Mouse (Mus musculus): ENCODE measurements around the gene Bag6. TPM values are rescaled to one million over a fixed set of nuclear protein-coding genes. Genes with fewer than 3 reads are reported as not detected.
A peak's percentile ranks its signal among the peaks of the same experiment; 100 is the strongest.

Bag6 gene
- polyA plus RNA-seq, 1 experiment from 2014 or later: 75.5 TPM

GRCm38 (mm10) chr17:35096597-35096996 is 38.4 kb upstream of the Bag6 start:
- no peaks in the 10 kb centered on the region for H3K27me3 ChIP-seq (replicated peaks; ENCODE audit: control insufficient read depth, insufficient read depth, low read length)
- 91% methylated on average over 12 of the region's 12 CpGs for WGBS
- H3K4me1 ChIP-seq (replicated peaks; ENCODE audit: control insufficient read depth, insufficient read depth, low read length): no peaks in the 10 kb centered on the region
- no peak overlapping the region for H3K27ac ChIP-seq (ENCODE audit: low read depth)
- ATAC-seq (replicated peaks; ENCODE audit: low FRiP score, low TSS enrichment, low read depth) (no peak), DNase-seq (ENCODE audit: low spot score) (no peak)
- no peak overlapping the region for H3K4me3 ChIP-seq (ENCODE audit: low read depth, low read length)
- peaks cover 92% of the 10 kb centered on the region for H3K36me3 ChIP-seq (ENCODE audit: control insufficient read depth, insufficient read depth, low read length)
- no peaks in the 10 kb centered on the region for H3K9me3 ChIP-seq (ENCODE audit: control insufficient read depth, low read length)
- H3K4me2 ChIP-seq (ENCODE audit: low read length): no peak overlapping the region
- no peak overlapping the region for H3K9ac ChIP-seq (ENCODE audit: low read length)

GRCm38 (mm10) chr17:35097164-35097655 is 37.8 kb upstream of the Bag6 start:
- Histone ChIP-seq H3K27ac (ENCODE audit: low read depth) (no peak overlapping the region), H3K4me3 (ENCODE audit: low read depth, low read length) (no peak overlapping the region), H3K4me1 (replicated peaks; ENCODE audit: control insufficient read depth, insufficient read depth, low read length) (no peaks in the 10 kb centered on the region), H3K27me3 (replicated peaks; ENCODE audit: control insufficient read depth, insufficient read depth, low read length) (no peaks in the 10 kb centered on the region), H3K4me2 (ENCODE audit: low read length) (no peak overlapping the region), H3K36me3 (ENCODE audit: control insufficient read depth, insufficient read depth, low read length) (peaks cover 94% of the 10 kb centered on the region), H3K9me3 (ENCODE audit: control insufficient read depth, low read length) (no peaks in the 10 kb centered on the region), H3K9ac (ENCODE audit: low read length) (no peak overlapping the region)
- ATAC-seq (replicated peaks; ENCODE audit: low FRiP score, low TSS enrichment, low read depth) (no peak), DNase-seq (ENCODE audit: low spot score) (no peak)
- WGBS: 91% methylated on average over 12 of the region's 12 CpGs

- peaks cover 78% of the 10 kb centered on the region for H3K36me3 ChIP-seq (ENCODE audit: control insufficient read depth, insufficient read depth, low read length)
- H3K4me2 ChIP-seq (ENCODE audit: low read length): no peak overlapping the region
- peaks cover 5% of the 10 kb centered on the region for H3K4me1 ChIP-seq (replicated peaks; ENCODE audit: control insufficient read depth, insufficient read depth, low read length)
- 61% methylated on average over 10 of the region's 10 CpGs for WGBS
- H3K9ac ChIP-seq (ENCODE audit: low read length): no peak overlapping the region
- ATAC-seq (replicated peaks; ENCODE audit: low FRiP score, low TSS enrichment, low read depth) (peak; percentile 40), DNase-seq (ENCODE audit: low spot score) (no peak)
- H3K27me3 ChIP-seq (replicated peaks; ENCODE audit: control insufficient read depth, insufficient read depth, low read length): no peaks in the 10 kb centered on the region
- no peak overlapping the region for H3K4me3 ChIP-seq (ENCODE audit: low read depth, low read length)
- no peaks in the 10 kb centered on the region for H3K9me3 ChIP-seq (ENCODE audit: control insufficient read depth, low read length)
- H3K27ac ChIP-seq (ENCODE audit: low read depth): no peak overlapping the region
These were observed 34.7 kb upstream of the Bag6 start for GRCm38 (mm10) chr17:35100196-35100765.

GRCm38 (mm10) chr17:35101161-35101560 is 33.8 kb upstream of the Bag6 start:
- H3K4me1 ChIP-seq (replicated peaks; ENCODE audit: control insufficient read depth, insufficient read depth, low read length): peaks cover 5% of the 10 kb centered on the region
- H3K9me3 ChIP-seq (ENCODE audit: control insufficient read depth, low read length): no peaks in the 10 kb centered on the region
- no peaks in the 10 kb centered on the region for H3K27me3 ChIP-seq (replicated peaks; ENCODE audit: control insufficient read depth, insufficient read depth, low read length)
- ATAC-seq (replicated peaks; ENCODE audit: low FRiP score, low TSS enrichment, low read depth) (no peak), DNase-seq (ENCODE audit: low spot score) (no peak)
- H3K9ac ChIP-seq (ENCODE audit: low read length): no peak overlapping the region
- no peak overlapping the region for H3K27ac ChIP-seq (ENCODE audit: low read depth)
- H3K4me2 ChIP-seq (ENCODE audit: low read length): no peak overlapping the region
- peaks cover 73% of the 10 kb centered on the region for H3K36me3 ChIP-seq (ENCODE audit: control insufficient read depth, insufficient read depth, low read length)
- H3K4me3 ChIP-seq (ENCODE audit: low read depth, low read length): no peak overlapping the region
- WGBS: 89% methylated on average over 11 of the region's 11 CpGs

GRCm38 (mm10) chr17:35102299-35102698 is 32.7 kb upstream of the Bag6 start:
- Histone ChIP-seq H3K4me1 (replicated peaks; ENCODE audit: control insufficient read depth, insufficient read depth, low read length) (peaks cover 5% of the 10 kb centered on the region), H3K9ac (ENCODE audit: low read length) (no peak overlapping the region), H3K4me2 (ENCODE audit: low read length) (no peak overlapping the region), H3K27me3 (replicated peaks; ENCODE audit: control insufficient read depth, insufficient read depth, low read length) (no peaks in the 10 kb centered on the region), H3K27ac (ENCODE audit: low read depth) (peak overlapping the region; percentile 9; the same call in 1 of the 2 replicates), H3K36me3 (ENCODE audit: control insufficient read depth, insufficient read depth, low read length) (peaks cover 61% of the 10 kb centered on the region), H3K4me3 (ENCODE audit: low read depth, low read length) (no peak overlapping the region), H3K9me3 (ENCODE audit: control insufficient read depth, low read length) (no peaks in the 10 kb centered on the region)
- WGBS: 68% methylated on average over 8 of the region's 8 CpGs
- DNase-seq (ENCODE audit: low spot score) (no peak), ATAC-seq (replicated peaks; ENCODE audit: low FRiP score, low TSS enrichment, low read depth) (no peak)

- Histone ChIP-seq H3K4me2 (ENCODE audit: low read length) (no peak overlapping the region), H3K4me1 (replicated peaks; ENCODE audit: control insufficient read depth, insufficient read depth, low read length) (peaks cover 5% of the 10 kb centered on the region), H3K36me3 (ENCODE audit: control insufficient read depth, insufficient read depth, low read length) (peaks cover 52% of the 10 kb centered on the region), H3K9me3 (ENCODE audit: control insufficient read depth, low read length) (no peaks in the 10 kb centered on the region), H3K4me3 (ENCODE audit: low read depth, low read length) (no peak overlapping the region), H3K9ac (ENCODE audit: low read length) (no peak overlapping the region), H3K27me3 (replicated peaks; ENCODE audit: control insufficient read depth, insufficient read depth, low read length) (no peaks in the 10 kb centered on the region), H3K27ac (ENCODE audit: low read depth) (no peak overlapping the region)
- 56% methylated on average over 6 of the region's 6 CpGs for WGBS
- DNase-seq (ENCODE audit: low spot score) (no peak), ATAC-seq (replicated peaks; ENCODE audit: low FRiP score, low TSS enrichment, low read depth) (no peak; the same call in 1 of the 2 replicates)
These were observed 31.7 kb upstream of the Bag6 start for GRCm38 (mm10) chr17:35103221-35103690.

GRCm38 (mm10) chr17:35104079-35104478 is 30.9 kb upstream of the Bag6 start:
- H3K4me1 ChIP-seq (replicated peaks; ENCODE audit: control insufficient read depth, insufficient read depth, low read length): peaks cover 5% of the 10 kb centered on the region
- no peaks in the 10 kb centered on the region for H3K9me3 ChIP-seq (ENCODE audit: control insufficient read depth, low read length)
- WGBS: 82% methylated on average over 7 of the region's 7 CpGs
- no peak overlapping the region for H3K4me3 ChIP-seq (ENCODE audit: low read depth, low read length)
- peaks cover 44% of the 10 kb centered on the region for H3K36me3 ChIP-seq (ENCODE audit: control insufficient read depth, insufficient read depth, low read length)
- no peak overlapping the region for H3K27ac ChIP-seq (ENCODE audit: low read depth)
- H3K4me2 ChIP-seq (ENCODE audit: low read length): no peak overlapping the region
- H3K27me3 ChIP-seq (replicated peaks; ENCODE audit: control insufficient read depth, insufficient read depth, low read length): no peaks in the 10 kb centered on the region
- DNase-seq (ENCODE audit: low spot score) (no peak), ATAC-seq (replicated peaks; ENCODE audit: low FRiP score, low TSS enrichment, low read depth) (no peak)
- no peak overlapping the region for H3K9ac ChIP-seq (ENCODE audit: low read length)

- H3K27me3 ChIP-seq (replicated peaks; ENCODE audit: control insufficient read depth, insufficient read depth, low read length): no peaks in the 10 kb centered on the region
- H3K36me3 ChIP-seq (ENCODE audit: control insufficient read depth, insufficient read depth, low read length): peaks cover 37% of the 10 kb centered on the region
- no peaks in the 10 kb centered on the region for H3K9me3 ChIP-seq (ENCODE audit: control insufficient read depth, low read length)
- DNase-seq (ENCODE audit: low spot score) (no peak), ATAC-seq (replicated peaks; ENCODE audit: low FRiP score, low TSS enrichment, low read depth) (no peak)
- no peak overlapping the region for H3K4me3 ChIP-seq (ENCODE audit: low read depth, low read length)
- no peak overlapping the region for H3K9ac ChIP-seq (ENCODE audit: low read length)
- 73% methylated on average over 6 of the region's 6 CpGs for WGBS
- H3K27ac ChIP-seq (ENCODE audit: low read depth): no peak overlapping the region
- H3K4me2 ChIP-seq (ENCODE audit: low read length): no peak overlapping the region
- H3K4me1 ChIP-seq (replicated peaks; ENCODE audit: control insufficient read depth, insufficient read depth, low read length): peaks cover 5% of the 10 kb centered on the region
These were observed 30.2 kb upstream of the Bag6 start for GRCm38 (mm10) chr17:35104754-35105153.

All from intestine, embryonic 14.5 days (tissue).